Mouse (Mus musculus) NIH3T3 (cell line): ENCODE results near the gene Hfe.
"Not testable (repeated sequence)": the region's sequence is repeated elsewhere in the genome, so short reads cannot be mapped to it uniquely, and the experiment has no call there.

Source experiments
- DNase-seq: peaks from one replicate; pipeline ENCODE4 v3.0.0-alpha.2; 2012; ENCODE audit warnings: low read depth

Gene Hfe

GRCm38 (mm10) chr13:23716261-23717042, 5.8 kb upstream of the Hfe start:
- no peak for DNase-seq

GRCm38 (mm10) chr13:23709714-23710373, 810 bp downstream of the Hfe start:
- peak; percentile 22 for DNase-seq

GRCm38 (mm10) chr13:23708654-23709053, 2.0 kb downstream of the Hfe start:
- DNase-seq = no peak

- DNase-seq = no peak
Measured at GRCm38 (mm10) chr13:23708041-23708440, 2.6 kb downstream of the Hfe start.

- DNase-seq = no peak
Measured at GRCm38 (mm10) chr13:23706771-23707170, 3.9 kb downstream of the Hfe start.

GRCm38 (mm10) chr13:23705751-23706356, 4.8 kb downstream of the Hfe start:
- DNase-seq = no peak

- not testable (repeated sequence) for DNase-seq
Measured at GRCm38 (mm10) chr13:23702801-23703200, 7.9 kb downstream of the Hfe start.

GRCm38 (mm10) chr13:23702220-23702619, 8.4 kb downstream of the Hfe start:
- no peak for DNase-seq

- DNase-seq = peak; percentile 85
Measured at GRCm38 (mm10) chr13:23700786-23701520, 9.7 kb downstream of the Hfe start.

- no peak for DNase-seq
Measured at GRCm38 (mm10) chr13:23699767-23700166, 10.9 kb downstream of the Hfe start.

- no peak for DNase-seq
Measured at GRCm38 (mm10) chr13:23698996-23699395, 11.7 kb downstream of the Hfe start.

GRCm38 (mm10) chr13:23698300-23698693, 12.4 kb downstream of the Hfe start, which contains the start of gene Hist1h4c:
Gene Hist1h4c, minus strand, starts transcription at chr13:23698454.
- DNase-seq = peak; percentile 97

- peak; percentile 83 for DNase-seq
Measured at GRCm38 (mm10) chr13:23697491-23698299, 13.0 kb downstream of the Hfe start.

- no peak for DNase-seq
Measured at GRCm38 (mm10) chr13:23696061-23696474, 14.6 kb downstream of the Hfe start.

GRCm38 (mm10) chr13:23695514-23695913, 15.1 kb downstream of the Hfe start, which contains the start of gene Hist1h1t:
Gene Hist1h1t, plus strand, starts transcription at chr13:23695814.
- DNase-seq = no peak

GRCm38 (mm10) chr13:23694956-23695355, 15.7 kb downstream of the Hfe start:
- DNase-seq = no peak

- no peak for DNase-seq
Measured at GRCm38 (mm10) chr13:23693856-23694440, 16.7 kb downstream of the Hfe start.

- DNase-seq = no peak
Measured at GRCm38 (mm10) chr13:23689459-23689858, 21.2 kb downstream of the Hfe start.

- no peak for DNase-seq
Measured at GRCm38 (mm10) chr13:23688956-23689355, 21.7 kb downstream of the Hfe start.

GRCm38 (mm10) chr13:23687907-23688306, 22.7 kb downstream of the Hfe start:
- DNase-seq = no peak

GRCm38 (mm10) chr13:23687181-23687580, 23.5 kb downstream of the Hfe start:
- DNase-seq = no peak
